Mouse (Mus musculus): ENCODE measurements at regions not wholly inside any gene's neighbourhood (a gene's known extent, or its start where the extent isn't known, plus 50 kb on each side); places are given as distances from the start of the nearest gene placed in this dataset.

GRCm38 (mm10) chr11:45642142-45642756 lies 209.6 kb upstream of the Clint1 start:
- TF ChIP-seq CTCF (IDR thresholded peaks at IDR 0.05): no peak
- no peaks in the 10 kb centered on the region for H3K4me1 ChIP-seq (ENCODE audit: insufficient read depth, low read length)
- H3K36me3 ChIP-seq (ENCODE audit: insufficient read depth, low read length): no peaks in the 10 kb centered on the region
- 70% methylated on average over 9 of the region's 9 CpGs for whole genome bisulfite sequencing
- DNase-seq (ENCODE audit: low spot score): peak; percentile 17
- H3K27ac ChIP-seq (ENCODE audit: low read depth, low read length): no peak overlapping the region
- H3K9me3 ChIP-seq (ENCODE audit: low read length): no peaks in the 10 kb centered on the region
- H3K27me3 ChIP-seq (ENCODE audit: insufficient read depth, low read length): no peaks in the 10 kb centered on the region
- H3K4me2 ChIP-seq (ENCODE audit: low read depth, low read length, poor library complexity, severe bottlenecking): no peak overlapping the region
- no peak for ATAC-seq (ENCODE audit: low FRiP score)
- no peak overlapping the region for H3K9ac ChIP-seq (replicated peaks; ENCODE audit: low read length, poor library complexity, severe bottlenecking)
- H3K4me3 ChIP-seq (ENCODE audit: low read depth, low read length): no peak overlapping the region

- no peaks in the 10 kb centered on the region for H3K36me3 ChIP-seq (ENCODE audit: insufficient read depth, low read length)
- no peak overlapping the region for H3K4me2 ChIP-seq (ENCODE audit: low read depth, low read length, poor library complexity, severe bottlenecking)
- H3K4me1 ChIP-seq (ENCODE audit: insufficient read depth, low read length): no peaks in the 10 kb centered on the region
- H3K9ac ChIP-seq (replicated peaks; ENCODE audit: low read length, poor library complexity, severe bottlenecking): no peak overlapping the region
- H3K9me3 ChIP-seq (ENCODE audit: low read length): no peaks in the 10 kb centered on the region
- 69% methylated on average over 12 of the region's 12 CpGs for WGBS
- no peak overlapping the region for H3K4me3 ChIP-seq (ENCODE audit: low read depth, low read length)
- H3K27ac ChIP-seq (ENCODE audit: low read depth, low read length): no peak overlapping the region
- no peaks in the 10 kb centered on the region for H3K27me3 ChIP-seq (ENCODE audit: insufficient read depth, low read length)
- no peak for ATAC-seq (ENCODE audit: low FRiP score)
- peak; percentile 10 for DNase-seq (ENCODE audit: low spot score)
- TF ChIP-seq CTCF (IDR thresholded peaks at IDR 0.05): no peak
Measured at GRCm38 (mm10) chr11:45643629-45644325, 208.1 kb upstream of the Clint1 start.

GRCm38 (mm10) chr11:45645815-45646214 lies 206.0 kb upstream of the Clint1 start:
- TF ChIP-seq CTCF (IDR thresholded peaks at IDR 0.05): 0 out of 2 replicates have a peak, but pooled peaks have one; percentile 19
- Histone ChIP-seq H3K9me3 (ENCODE audit: low read length) (no peaks in the 10 kb centered on the region), H3K27ac (ENCODE audit: low read depth, low read length) (no peak overlapping the region), H3K4me1 (ENCODE audit: insufficient read depth, low read length) (no peaks in the 10 kb centered on the region), H3K4me2 (ENCODE audit: low read depth, low read length, poor library complexity, severe bottlenecking) (no peak overlapping the region), H3K9ac (replicated peaks; ENCODE audit: low read length, poor library complexity, severe bottlenecking) (no peak overlapping the region), H3K36me3 (ENCODE audit: insufficient read depth, low read length) (no peaks in the 10 kb centered on the region), H3K4me3 (ENCODE audit: low read depth, low read length) (no peak overlapping the region), H3K27me3 (ENCODE audit: insufficient read depth, low read length) (no peaks in the 10 kb centered on the region)
- DNase-seq (ENCODE audit: low spot score) (no peak), ATAC-seq (ENCODE audit: low FRiP score) (no peak)
- WGBS: 66% methylated on average over 3 of the region's 3 CpGs

GRCm38 (mm10) chr11:45647888-45648287 lies 204.0 kb upstream of the Clint1 start:
- no peak overlapping the region for H3K4me3 ChIP-seq (ENCODE audit: low read depth, low read length)
- no peak overlapping the region for H3K4me2 ChIP-seq (ENCODE audit: low read depth, low read length, poor library complexity, severe bottlenecking)
- DNase-seq (ENCODE audit: low spot score) (peak; percentile 17), ATAC-seq (ENCODE audit: low FRiP score) (no peak)
- no peaks in the 10 kb centered on the region for H3K9me3 ChIP-seq (ENCODE audit: low read length)
- H3K4me1 ChIP-seq (ENCODE audit: insufficient read depth, low read length): no peaks in the 10 kb centered on the region
- H3K9ac ChIP-seq (replicated peaks; ENCODE audit: low read length, poor library complexity, severe bottlenecking): no peak overlapping the region
- no peak overlapping the region for H3K27ac ChIP-seq (ENCODE audit: low read depth, low read length)
- WGBS: 66% methylated on average over 3 of the region's 3 CpGs
- TF ChIP-seq CTCF (IDR thresholded peaks at IDR 0.05): peak; percentile 66
- no peaks in the 10 kb centered on the region for H3K36me3 ChIP-seq (ENCODE audit: insufficient read depth, low read length)
- no peaks in the 10 kb centered on the region for H3K27me3 ChIP-seq (ENCODE audit: insufficient read depth, low read length)

- Histone ChIP-seq H3K36me3 (ENCODE audit: insufficient read depth, low read length) (no peaks in the 10 kb centered on the region), H3K27me3 (ENCODE audit: insufficient read depth, low read length) (no peaks in the 10 kb centered on the region), H3K27ac (ENCODE audit: low read depth, low read length) (no peak overlapping the region), H3K4me1 (ENCODE audit: insufficient read depth, low read length) (no peaks in the 10 kb centered on the region), H3K4me3 (ENCODE audit: low read depth, low read length) (no peak overlapping the region), H3K9me3 (ENCODE audit: low read length) (no peaks in the 10 kb centered on the region), H3K9ac (replicated peaks; ENCODE audit: low read length, poor library complexity, severe bottlenecking) (no peak overlapping the region), H3K4me2 (ENCODE audit: low read depth, low read length, poor library complexity, severe bottlenecking) (no peak overlapping the region)
- ATAC-seq (ENCODE audit: low FRiP score) (no peak), DNase-seq (ENCODE audit: low spot score) (no peak)
- TF ChIP-seq CTCF (IDR thresholded peaks at IDR 0.05): no peak
- 96% methylated on average over 4 of the region's 4 CpGs for whole genome bisulfite sequencing
Measured at GRCm38 (mm10) chr11:45656260-45656659, 195.6 kb upstream of the Clint1 start.

- DNase-seq (ENCODE audit: low spot score): no peak
Measured at GRCm38 (mm10) chr11:45670156-45670830, 181.6 kb upstream of the Clint1 start.

More at GRCm38 (mm10) chr11:45670156-45670830, 181.6 kb upstream of the Clint1 start:
- Histone ChIP-seq H3K4me3 (ENCODE audit: low read depth, low read length) (no peak overlapping the region), H3K4me1 (ENCODE audit: insufficient read depth, low read length) (no peaks in the 10 kb centered on the region), H3K9me3 (ENCODE audit: low read length) (no peaks in the 10 kb centered on the region), H3K4me2 (ENCODE audit: low read depth, low read length, poor library complexity, severe bottlenecking) (no peak overlapping the region), H3K27me3 (ENCODE audit: insufficient read depth, low read length) (no peaks in the 10 kb centered on the region), H3K27ac (ENCODE audit: low read depth, low read length) (no peak overlapping the region), H3K9ac (replicated peaks; ENCODE audit: low read length, poor library complexity, severe bottlenecking) (no peak overlapping the region), H3K36me3 (ENCODE audit: insufficient read depth, low read length) (no peaks in the 10 kb centered on the region)
- WGBS: 63% methylated on average over 8 of the region's 8 CpGs
- TF ChIP-seq CTCF (IDR thresholded peaks at IDR 0.05): no peak
- ATAC-seq (ENCODE audit: low FRiP score): no peak

Measured in midbrain, postnatal 0 days (tissue).